Mouse (Mus musculus) lung, adult 18-20 months (tissue): Measurements from ENCODE around the gene Ankrd11.

ENCODE experiments used
- DNase-seq, 2 experiments: peaks; one replicate each; pipeline ENCODE4 v3.0.0; 2022; ENCODE audit warnings: mixed read lengths in 2 of 2

Gene Ankrd11

GRCm38 (mm10) chr8:123004033-123004922, 37.8 kb downstream of the Ankrd11 start:
- DNase-seq, result no peak

DNA sequence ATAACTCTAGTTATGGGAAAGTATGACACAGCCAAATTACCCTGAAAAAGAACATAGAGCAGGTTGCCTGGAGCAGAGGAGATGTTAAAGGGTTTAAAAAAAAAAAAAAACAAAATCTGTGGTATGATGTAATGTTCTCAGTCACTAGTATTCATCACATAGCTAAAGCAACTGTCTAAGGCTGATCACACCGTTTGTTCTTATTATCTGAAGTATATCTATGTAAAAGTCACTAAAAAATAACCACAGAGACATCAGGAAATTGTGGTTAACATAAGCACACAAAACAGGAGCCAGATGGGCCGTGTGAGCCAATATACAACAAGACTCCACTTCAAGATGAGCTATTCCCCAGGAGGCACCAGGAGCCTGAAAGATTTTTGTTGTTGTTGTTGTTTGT, 41.8 kb downstream of the Ankrd11 start:
- DNase-seq, result no peak

DNA sequence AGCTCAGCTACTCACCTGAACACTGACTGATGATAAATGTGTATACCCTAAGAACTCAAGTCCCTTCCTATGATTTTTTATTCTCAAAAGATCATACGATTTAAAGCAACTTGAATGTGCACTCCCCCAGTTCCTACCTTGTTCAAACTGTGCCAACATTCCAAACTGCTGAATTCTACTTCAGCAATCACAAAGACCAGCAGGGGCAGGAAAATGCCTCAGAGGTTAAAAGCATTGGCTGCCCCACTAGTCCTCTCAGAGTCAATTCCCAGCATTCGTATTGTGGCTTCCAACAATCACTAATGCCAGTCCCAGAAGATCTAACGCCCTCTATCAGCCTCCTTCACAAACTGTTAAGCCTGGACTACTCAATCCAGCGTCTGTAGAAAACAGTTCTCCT, 44.1 kb downstream of the Ankrd11 start:
- DNase-seq, result no peak

DNA sequence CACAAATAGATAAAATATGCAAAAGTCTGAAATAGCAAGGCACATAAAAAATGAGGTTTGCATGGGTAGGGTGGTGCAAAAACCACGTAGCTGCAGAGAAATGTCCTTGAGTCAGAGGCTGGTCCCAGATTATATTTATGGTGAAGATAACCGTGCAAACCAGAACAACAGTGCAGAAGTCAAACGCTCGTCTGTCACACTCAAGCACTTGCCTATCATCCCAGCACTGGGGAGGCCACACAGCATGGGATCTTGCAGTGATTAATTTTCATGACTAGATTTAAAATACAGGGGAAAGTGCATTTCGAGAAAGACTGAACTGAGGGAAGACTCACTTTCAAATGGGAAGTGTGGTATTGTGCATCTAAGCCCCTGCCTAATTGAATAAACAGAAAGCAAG, 48.3 kb downstream of the Ankrd11 start:
- DNase-seq, result no peak

DNA sequence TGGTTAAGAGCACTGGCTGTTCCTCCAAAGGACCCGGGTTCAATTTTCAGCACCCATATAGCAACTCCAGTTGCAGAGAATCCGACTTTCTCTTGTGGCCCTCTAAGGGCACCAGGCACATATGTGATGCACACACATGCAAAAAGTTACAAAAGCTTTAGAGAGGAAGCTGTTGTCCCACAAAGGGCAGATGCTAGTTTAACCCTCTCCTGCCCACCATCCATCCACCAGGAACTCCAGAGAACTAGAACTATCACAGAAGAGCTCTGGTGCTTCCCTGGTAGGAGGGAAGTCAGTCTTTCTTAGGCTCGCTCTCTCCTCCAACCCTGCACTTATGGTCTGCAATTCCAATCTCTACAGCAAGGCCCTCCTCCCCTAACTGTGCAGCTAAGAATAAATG, 49.0 kb downstream of the Ankrd11 start:
- DNase-seq, result no peak

DNA sequence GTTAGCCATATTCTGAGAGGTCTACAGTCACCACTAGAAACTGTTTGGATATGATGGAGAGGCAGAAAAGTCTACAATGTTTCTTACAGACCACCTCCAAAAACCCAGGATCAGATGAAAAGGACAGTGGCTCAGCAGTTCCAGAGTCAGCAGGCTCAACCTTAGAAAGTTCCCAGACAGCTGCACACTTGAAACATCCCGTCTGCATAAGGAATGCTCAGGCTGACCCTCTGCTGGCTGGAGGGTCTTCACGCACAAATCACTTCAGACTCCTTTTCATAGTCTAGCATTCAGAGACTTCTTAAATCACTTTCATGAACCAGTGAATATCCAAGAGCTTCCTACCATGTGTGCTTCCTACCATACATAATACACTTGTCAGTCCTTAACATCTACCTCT, 49.8 kb downstream of the Ankrd11 start:
- no peak for DNase-seq

DNA sequence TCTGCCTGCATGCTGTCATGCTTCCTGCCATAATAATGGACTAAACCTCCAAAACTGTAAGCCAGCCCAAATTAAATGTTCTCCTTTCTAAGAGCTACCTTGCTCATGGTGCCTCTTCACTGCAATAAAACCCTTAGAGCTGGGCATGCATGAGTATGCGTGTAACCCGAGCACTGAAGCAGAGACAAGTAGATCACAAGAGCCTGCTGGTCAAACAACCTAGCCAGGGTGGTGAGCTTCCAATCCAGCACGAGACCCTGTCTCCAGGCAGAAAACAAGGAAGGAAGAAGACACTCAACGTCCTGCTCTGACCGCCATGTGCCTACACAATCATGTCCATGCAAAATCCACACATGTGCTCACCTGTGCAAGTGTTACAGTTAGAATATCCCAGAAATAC, 50.7 kb downstream of the Ankrd11 start:
- peak in 1 of 2 experiments; percentile 38 for DNase-seq

DNA sequence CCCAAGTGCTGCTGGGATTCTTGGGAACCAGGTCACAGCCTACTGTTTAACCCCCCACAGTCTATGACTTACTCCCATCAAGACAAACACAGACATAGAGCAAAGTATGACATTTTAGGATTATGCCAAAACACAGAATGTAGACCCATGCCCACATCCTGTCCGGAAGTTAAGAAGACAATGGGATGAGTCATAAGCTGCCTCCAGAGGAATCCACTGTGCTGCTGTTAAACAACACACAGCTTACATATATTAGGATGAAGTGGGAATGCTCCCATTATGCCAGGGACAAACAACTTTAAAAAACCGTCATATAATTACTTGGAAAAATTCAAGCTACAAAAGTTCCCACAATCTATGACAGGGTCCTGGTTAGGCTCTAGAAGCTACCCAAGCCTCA, 52.1 kb downstream of the Ankrd11 start:
- DNase-seq, result no peak

GRCm38 (mm10) chr8:122988955-122989354, 53.1 kb downstream of the Ankrd11 start:
- no peak for DNase-seq

GRCm38 (mm10) chr8:122987255-122987654, 54.8 kb downstream of the Ankrd11 start:
- no peak for DNase-seq

DNA sequence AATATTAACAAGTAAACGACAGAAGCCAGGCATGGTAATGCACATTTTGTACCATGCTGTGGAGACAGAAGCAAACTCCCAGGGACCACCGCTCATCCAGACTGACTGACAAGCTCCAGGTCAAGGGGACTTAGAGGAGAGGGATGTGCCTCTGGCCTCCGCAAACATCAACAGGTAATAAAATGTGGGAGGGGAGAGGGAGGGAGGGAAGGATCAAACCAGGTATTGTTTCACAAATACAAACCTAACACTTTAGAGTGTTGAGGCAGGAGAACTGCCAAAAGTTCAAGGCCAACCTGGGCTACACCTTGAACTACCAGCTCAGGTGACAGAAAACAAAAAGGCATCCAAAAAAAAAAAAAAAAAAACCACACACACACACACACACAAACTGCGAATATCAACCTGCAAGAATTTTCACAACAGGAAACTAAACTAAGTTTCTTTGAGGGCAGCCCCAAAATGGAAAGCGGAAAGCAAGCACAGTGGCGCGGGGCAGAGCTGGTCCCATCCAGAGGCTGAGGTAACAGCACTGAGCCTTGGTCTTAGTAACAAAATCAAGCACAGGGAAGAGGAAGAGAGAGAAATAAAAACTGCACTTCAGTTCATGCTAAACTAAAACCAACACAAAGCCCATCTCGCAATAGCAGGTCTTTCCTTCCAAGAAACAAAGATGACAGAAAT, 55.4 kb downstream of the Ankrd11 start:
- no peak for DNase-seq

DNA sequence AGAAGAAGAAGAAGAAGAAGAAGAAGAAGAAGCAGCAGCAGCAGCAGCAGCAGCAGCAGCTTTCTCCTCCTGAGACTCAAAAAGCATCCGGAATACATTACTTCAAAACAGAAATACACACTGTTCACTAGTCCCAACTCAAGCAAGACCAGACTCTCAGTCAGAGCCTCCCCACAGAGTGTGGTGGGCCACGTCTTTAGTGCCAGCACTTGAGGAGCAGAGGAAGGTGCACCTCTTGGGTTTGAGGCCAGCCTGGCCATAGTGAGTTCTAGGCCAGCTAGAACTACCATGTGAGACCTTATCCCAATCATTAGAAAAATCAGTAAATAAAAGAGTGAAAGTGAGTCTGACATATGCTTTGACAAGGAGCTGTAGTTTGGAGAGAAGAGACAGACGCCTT, 57.9 kb downstream of the Ankrd11 start:
- no peak for DNase-seq

DNA sequence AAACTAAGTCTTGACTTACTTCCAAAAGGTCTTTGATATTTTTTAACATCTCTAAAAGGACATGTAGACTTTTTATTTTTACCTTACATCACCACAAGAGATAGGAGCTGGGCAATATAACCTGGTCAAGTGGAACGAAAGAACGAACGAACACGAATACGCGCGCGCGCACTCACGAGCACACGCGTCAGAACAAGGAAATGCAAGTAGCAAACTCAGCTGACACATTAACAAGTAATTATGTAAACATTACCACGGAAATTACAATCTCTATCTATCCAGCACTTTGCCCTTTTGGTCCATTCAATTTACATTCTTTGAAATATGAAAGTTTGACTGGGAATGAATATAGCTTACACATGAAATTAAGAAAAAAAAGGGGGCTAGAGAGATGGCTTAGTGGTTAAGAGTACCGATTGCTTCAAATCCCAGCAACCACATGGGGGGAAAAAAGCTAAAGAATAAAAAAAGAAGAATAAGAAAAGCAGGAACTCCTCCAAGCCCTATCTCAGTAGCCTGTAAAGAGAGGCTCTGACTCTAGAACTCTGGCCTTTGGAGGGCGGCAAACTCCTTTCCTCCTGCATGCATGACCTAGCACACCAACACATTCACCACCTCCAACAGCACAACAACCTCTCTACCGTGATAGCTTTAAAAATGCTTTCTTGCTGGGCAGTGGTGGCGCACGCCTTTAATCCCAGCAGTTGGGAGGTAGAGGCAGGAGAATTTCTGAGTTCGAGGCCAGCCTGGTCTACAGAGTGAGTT, 58.7 kb downstream of the Ankrd11 start:
- no peak for DNase-seq

- DNase-seq, result no peak
These were observed 60.4 kb downstream of the Ankrd11 start for GRCm38 (mm10) chr8:122981646-122982045.

DNA sequence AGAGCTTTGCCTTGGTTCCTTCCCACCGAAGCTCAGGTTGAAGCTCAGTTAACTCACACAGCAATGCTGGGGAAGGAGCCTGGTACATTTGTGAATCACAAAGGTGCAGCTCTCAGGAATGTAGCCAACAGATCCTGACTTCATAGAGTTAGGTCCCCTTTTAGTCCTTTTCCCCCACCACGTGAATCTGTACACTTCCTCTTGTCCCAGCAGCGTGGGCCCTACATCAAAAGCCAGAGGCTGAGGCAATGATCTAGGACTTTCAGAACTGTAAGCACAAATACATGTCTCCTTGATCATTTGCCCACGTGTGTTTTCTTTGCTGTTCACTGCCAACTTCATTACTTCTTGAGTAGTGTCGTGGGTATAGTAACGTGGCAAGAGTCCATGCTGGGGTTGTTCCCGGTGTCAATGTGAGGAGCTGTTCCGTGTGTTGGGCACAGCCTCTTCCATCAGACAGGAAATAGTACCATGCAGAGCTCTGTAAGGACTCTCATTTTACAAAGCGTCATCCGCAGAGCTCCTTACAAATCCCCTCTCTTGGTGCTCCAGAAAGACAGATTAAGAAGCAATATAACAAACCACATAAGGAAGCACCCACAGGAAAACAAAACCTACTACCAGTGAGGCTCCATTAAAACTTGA, 62.1 kb downstream of the Ankrd11 start:
- peak in 1 of 2 experiments; percentile 45 for DNase-seq

DNA sequence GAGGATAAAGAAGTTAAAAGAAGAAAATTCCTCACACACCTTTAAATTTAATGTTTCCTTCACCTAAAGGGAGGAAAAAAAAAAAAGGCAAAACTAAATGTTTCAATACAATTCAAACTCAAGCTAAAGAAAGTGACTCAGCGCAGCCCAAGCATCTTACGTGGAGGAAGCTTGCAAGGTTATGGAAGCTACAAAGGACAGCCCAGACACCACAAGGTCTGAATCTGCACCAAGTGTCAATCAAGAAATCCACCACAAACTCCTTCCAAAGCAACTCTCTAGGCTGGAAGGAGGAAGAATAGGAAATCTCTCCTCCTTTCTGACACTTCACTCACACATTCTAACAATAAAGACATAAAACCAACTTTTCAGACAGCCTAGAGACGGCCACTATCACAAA, 62.7 kb downstream of the Ankrd11 start:
- DNase-seq, result no peak

- no peak for DNase-seq
These were observed 66.0 kb downstream of the Ankrd11 start for GRCm38 (mm10) chr8:122976046-122976445.

GRCm38 (mm10) chr8:122969964-122970620, 72.0 kb downstream of the Ankrd11 start:
- no peak for DNase-seq

DNA sequence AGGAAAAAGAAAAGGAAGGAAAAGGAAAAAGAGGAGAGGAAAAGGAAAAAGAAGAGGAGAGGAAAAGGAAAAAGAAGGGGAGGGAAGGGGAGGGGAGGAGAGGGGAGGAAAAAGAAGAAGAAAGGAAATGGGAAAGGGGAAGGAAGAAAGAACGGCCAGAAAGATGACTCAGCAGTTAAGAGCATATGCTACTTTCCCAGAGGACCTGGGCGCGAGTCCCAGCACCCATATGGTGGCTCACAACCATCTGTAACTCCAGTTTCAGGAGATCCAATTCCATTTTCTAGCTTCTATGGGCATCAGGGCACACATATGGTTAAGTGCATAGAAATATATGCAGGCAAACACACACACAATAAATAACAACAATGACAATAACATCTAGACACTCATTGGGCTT, 73.9 kb downstream of the Ankrd11 start:
- DNase-seq, result no peak

DNA sequence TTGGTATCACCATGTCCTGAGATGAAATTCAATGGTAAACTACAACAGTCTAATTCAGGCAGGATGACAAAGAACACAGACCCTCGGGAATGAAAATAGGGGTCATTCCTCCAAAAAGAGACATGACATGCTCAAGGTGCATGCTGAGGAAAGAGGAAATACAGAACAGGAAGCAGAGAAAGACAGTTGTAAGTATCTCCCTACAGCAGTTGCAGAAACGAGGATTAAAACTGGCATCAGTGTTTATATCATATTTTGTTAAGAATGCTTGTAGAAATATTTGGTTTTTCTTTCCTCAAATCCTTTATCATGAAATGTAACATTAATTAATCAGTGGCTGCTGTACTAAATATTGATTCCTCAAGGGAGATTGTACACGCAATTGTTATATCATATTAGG, 75.4 kb downstream of the Ankrd11 start:
- no peak for DNase-seq

DNA sequence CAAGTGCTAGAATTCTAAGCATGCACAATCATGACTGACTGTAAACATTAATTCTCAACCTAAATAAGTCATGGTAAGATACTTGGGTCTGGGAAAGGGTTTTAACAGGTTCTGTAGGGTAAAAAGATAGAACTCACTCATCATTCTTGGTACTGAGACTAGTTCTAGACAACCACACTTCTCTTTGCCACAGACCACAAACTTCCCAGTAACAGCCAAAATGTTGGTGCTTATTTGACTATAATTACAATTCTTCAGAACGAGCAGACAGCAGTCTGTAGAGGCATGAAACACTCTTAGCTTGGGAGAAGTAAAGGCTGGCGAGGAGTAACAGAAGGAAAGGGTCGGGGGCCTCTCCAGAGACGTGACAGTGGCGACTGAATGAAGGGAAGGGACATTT, 80.0 kb downstream of the Ankrd11 start:
- DNase-seq, result no peak

- DNase-seq, result no peak
These were observed 80.6 kb downstream of the Ankrd11 start for GRCm38 (mm10) chr8:122961458-122961857.
